Mouse (Mus musculus) cortical plate, adult 2 months (tissue): ENCODE data around the gene Gabre.

Experiments
- CTCF ChIP-seq: fragments of 200-500 bp; IDR thresholded peaks from 2 replicates; pipeline ENCODE4 v1.5.1; 2011; ENCODE audit warnings: mild to moderate bottlenecking, control low read depth, low read length; ENCODE audit not compliant: insufficient read depth; ENCODE audit errors: extremely low read depth
- POLR2A ChIP-seq: fragments of 200-500 bp; IDR thresholded peaks from 2 replicates; pipeline ENCODE4 v1.6.1; 2011; ENCODE audit warnings: mild to moderate bottlenecking, low read length, control low read depth; ENCODE audit not compliant: insufficient read depth; ENCODE audit errors: extremely low read depth

DNA sequence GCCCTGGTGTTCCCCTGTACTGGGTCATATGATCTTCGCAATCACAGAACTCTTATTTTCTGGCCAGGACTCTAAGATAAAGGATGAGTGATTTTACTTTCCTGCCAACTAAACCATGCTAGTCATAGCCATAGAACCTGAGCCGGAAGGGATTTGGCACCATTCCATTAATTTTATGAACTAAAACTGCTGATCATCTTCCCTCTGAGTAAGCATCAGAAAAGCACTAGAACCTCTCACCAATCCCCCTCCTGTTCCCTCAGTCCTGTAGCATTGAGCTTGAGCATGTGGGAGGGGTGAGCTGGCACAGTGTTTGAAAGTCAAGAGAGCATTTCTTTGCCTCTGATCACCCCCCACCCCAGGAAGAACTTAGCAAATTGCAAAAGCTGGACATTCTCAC is 23.2 kb upstream of the Gabre start:
- TF ChIP-seq CTCF: no peak
- TF ChIP-seq POLR2A: no peak
